Mouse (Mus musculus) frontal cortex, adult 2 months (tissue): Measurements from ENCODE around the gene C1qtnf4. TPM values are rescaled to one million over a fixed set of nuclear protein-coding genes. Genes with fewer than 3 reads are reported as not detected.

ENCODE experiments used
- DNase-seq, 2 experiments: peaks; one replicate each; pipeline ENCODE4 v3.0.0; 2022; ENCODE audit warnings: low spot score in 1 of 2; ENCODE audit errors: extremely low spot score in 1 of 2
- polyA plus RNA-seq: library from polyadenylated mRNA; depleted of rRNA; stranded (reverse); fragments of >200 nt; gene quantifications from 2 replicates; pipeline ENCODE4 v1.2.3, GENCODE M21; 2012; rRNA removed

The C1qtnf4 gene
- 443 and 446 TPM in 2 replicates for polyA plus RNA-seq

- no peak for DNase-seq
Measured at GRCm38 (mm10) chr2:90885218-90886041, at the start of gene C1qtnf4. Gene C1qtnf4, plus strand, starts transcription at chr2:90885860.

DNA sequence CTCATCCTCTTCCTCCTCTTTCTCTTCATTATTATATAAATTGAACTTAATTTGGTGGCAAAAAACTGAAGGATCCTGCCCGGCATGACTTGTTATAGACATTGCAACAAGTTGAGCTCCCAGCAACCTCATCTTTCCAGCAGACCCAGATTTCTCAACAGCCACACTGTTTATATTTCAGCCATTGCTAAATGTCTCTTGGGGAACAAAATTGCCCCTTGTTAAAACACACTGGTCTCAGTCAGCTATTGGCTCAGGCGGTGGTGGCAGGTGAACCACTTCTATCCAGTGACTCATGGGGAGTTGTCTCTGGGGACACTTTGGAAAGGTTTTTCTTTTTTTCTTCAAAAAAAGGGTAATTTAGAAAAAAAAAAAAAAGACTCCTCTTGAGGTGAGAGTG, 47.0 kb upstream of the C1qtnf4 start:
- no peak for DNase-seq

- no peak for DNase-seq
Measured at GRCm38 (mm10) chr2:90843666-90844065, 42.0 kb upstream of the C1qtnf4 start.

DNA sequence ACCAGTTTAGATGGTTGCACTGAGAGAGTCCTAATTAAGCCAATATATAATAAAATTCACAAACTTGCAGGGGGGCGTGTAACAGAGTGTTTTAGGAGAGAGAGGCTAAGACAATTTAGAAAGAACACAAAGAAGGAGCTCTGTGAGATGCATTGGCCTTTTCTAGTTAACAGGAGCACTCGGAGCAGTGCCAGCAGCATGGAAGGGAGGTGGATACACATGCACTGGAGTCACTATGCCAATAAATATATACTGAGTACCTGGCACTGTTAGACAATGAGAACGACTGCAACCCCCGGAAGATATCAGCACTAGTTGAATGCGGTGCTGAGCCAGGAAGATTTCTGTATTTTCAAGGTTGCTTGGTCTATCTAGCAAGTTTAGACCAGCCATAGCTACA, 41.4 kb upstream of the C1qtnf4 start:
- no peak for DNase-seq

- DNase-seq: no peak
Measured at GRCm38 (mm10) chr2:90845234-90845633, 40.4 kb upstream of the C1qtnf4 start.

GRCm38 (mm10) chr2:90846171-90846570, 39.5 kb upstream of the C1qtnf4 start:
- peak in 1 of 2 experiments; percentile 32 for DNase-seq

DNA sequence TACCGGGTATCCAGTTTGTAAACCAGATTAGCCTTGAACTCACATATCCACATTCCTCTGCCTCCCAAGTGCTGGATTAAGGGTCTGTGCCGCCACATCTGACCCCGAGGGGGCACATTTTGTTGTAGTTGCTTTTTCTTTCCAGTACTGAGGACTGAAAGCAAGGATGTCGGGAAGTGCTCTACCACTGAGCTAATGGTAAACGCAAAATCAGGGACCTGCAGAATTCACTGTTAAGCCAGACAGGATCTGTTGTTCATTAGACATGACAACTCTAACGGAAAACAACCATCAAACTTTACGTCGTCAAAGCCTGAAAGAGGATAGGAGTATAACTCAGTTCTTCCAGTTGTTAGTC, 39.1 kb upstream of the C1qtnf4 start:
- DNase-seq: no peak

- DNase-seq: peak; percentile 95 to 98
Measured at GRCm38 (mm10) chr2:90846955-90847680, 38.5 kb upstream of the C1qtnf4 start, which contains the start of gene Mtch2. Gene Mtch2, plus strand, starts transcription at chr2:90847155.

- peak in 1 of 2 experiments; percentile 31 for DNase-seq
Measured at GRCm38 (mm10) chr2:90847681-90848050, 38.0 kb upstream of the C1qtnf4 start.

DNA sequence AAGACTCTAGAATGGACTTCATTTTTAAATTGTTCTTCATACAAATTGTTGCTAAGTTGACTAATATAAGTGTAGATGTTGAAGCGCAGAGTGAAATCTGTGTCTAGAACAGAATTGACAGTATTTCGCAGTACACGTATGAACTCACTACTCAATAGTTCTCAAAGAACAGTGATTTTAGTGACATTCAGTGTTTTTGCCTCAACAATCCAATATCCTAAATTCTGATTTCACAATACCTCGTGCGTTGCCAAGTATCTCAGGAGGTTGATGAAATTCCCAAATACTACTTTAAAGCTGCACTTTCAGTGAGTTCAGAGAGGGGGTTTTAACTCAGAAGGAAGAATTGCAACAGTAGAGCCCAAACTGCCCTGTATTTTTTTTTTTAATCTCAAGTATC, 37.3 kb upstream of the C1qtnf4 start:
- no peak for DNase-seq

DNA sequence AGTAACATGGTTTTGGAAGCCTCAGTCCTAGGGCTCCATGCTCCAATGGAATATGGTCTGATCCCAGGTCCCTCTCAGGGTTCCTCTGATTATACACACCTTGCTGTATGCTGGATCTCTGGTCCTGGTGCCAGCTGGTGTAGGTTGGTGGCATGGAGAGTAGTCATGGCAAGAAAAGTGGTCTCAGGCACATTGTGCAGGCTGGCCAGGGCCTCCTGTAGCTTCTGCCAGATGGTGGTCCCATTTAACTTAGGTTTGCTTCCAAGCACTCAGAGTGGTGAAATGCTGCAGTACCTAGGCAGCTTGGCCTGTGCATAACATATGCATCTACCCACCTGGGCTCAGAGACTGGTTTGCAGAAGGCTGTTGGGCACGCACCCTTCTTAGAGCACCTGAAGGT, 35.3 kb upstream of the C1qtnf4 start:
- no peak for DNase-seq

GRCm38 (mm10) chr2:90861486-90861885, 24.2 kb upstream of the C1qtnf4 start:
- DNase-seq: no peak

- no peak for DNase-seq
Measured at GRCm38 (mm10) chr2:90864184-90864583, 21.5 kb upstream of the C1qtnf4 start.

- DNase-seq: peak; percentile 82 to 97
Measured at GRCm38 (mm10) chr2:90866524-90866923, 19.1 kb upstream of the C1qtnf4 start.

GRCm38 (mm10) chr2:90870136-90870601, 15.5 kb upstream of the C1qtnf4 start:
- DNase-seq: peak in 1 of 2 experiments; percentile 80

- DNase-seq: peak in 1 of 2 experiments; percentile 64
Measured at GRCm38 (mm10) chr2:90871180-90871961, 14.3 kb upstream of the C1qtnf4 start.

DNA sequence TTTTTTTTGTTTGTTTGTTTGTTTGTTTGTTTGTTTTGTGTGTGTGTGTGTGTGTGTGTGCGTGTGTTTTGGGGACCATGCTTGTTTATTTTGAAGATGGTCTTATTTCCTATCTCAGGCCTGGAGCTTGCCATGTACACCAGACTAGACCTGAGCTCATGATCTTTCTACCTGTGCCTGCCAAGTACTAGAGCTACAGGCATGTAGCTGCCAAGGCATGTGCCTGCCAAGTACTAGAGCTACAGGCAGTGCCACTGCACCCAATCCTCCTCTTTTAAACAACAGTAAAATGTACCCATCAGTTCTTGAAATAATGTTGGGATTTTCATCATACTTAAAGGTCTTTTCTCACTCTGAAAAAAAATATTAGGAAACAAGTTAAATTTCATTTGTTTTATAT, 11.6 kb upstream of the C1qtnf4 start:
- DNase-seq: no peak

DNA sequence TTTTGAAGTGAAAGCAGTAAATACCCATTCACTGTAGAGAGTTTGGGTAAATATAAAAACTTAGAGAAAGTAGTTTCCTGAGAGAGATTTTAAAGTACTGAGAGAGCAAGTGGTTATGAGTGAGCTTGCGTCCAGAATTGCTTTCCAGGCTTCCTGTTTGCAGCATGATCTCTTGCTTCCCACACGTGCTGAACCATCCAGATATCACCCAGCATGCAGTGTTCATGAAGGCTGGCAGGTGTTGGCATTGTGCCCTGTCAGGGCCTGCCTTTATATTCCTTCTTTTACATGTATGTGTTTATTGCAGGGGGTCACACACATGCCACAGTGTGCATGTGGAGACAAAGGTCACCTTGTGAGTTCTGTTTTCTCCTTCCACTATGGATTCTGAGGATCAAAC, 10.4 kb upstream of the C1qtnf4 start:
- DNase-seq: no peak

DNA sequence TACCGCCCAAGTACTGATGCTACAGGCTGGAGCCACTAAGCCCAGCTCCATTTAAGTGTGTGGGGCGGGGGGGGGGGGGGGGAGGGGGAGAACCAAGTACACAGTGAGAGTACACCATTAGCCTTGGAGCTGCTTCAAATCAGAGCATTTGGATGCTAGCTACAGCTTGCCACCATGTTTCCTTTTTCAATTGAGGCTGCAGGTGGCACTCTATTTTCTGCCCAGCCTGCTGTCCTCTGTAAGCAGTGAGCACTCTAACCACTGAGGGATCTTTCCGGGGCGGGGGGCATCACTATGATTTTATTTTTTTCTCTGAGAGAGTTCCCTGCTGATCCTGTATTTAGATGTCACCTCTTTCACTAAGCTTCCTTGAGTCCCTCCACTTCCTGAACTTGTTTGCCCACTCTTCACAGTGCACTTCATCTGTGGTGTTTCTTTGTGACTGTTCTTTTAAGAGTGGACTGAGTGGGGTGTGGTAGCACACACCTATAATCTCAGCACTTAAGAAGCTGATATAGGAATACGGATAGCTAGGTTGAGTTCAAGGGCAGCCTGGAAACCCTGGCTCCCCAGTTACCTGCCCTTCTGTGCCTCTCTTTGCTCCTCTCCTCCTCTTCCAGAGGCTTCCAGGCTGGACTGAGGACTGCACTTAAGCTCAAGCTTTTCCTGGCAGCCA, 7.9 kb upstream of the C1qtnf4 start:
- DNase-seq: no peak

DNA sequence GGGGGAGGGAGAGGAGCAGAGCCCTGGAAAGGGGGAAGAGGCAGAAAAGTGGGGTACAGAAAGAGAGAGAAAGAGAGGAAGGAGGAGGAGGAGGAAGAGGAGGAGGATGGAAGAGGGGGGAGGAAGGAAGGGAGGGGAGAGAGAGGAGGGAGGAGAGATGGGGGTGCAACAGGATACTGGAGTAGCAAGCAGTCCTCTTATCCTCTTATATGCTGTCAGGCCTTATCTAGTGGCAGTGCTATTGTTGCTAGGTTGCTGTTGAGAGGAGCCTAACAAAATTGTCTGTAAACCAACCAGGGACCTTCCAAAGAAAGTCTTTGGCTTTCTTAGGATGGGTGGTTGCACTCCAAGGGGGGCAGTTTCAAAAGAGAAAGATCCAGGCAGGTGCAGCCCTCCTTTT, 6.2 kb upstream of the C1qtnf4 start:
- no peak for DNase-seq
